Mouse (Mus musculus): Measurements from ENCODE around the gene Pole4.
A peak's percentile ranks its signal among the peaks of the same experiment; 100 is the strongest.

Gene Pole4

DNA sequence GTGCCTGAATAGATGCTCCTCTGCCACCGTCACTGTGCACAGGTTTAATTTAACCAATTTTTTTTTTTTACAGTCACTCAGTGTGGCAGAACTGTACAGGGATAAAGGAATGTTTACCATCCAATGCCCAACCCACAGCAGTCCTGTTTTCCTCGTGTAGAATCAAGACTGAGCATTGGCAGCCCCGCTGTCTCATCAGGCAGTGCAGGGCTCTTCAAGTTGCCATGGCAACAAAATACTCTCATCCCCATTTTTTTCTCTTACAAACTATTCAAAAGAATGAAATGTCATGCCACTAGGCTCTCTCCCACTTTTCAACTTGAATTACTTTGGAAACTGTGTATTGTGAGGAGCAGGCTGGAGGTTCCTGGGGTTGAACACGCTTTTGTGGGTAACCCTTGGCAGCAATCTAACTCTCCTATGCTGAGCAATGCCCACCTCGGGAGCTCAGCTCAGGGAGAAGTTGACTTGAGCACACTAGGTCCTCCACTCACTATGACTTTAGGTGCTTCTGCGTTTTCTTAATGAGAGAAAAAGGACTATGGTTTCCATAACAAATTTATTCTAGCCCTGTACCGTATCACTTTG is 95.7 kb downstream of the Pole4 start:
- DNase-seq = no peak

DNA sequence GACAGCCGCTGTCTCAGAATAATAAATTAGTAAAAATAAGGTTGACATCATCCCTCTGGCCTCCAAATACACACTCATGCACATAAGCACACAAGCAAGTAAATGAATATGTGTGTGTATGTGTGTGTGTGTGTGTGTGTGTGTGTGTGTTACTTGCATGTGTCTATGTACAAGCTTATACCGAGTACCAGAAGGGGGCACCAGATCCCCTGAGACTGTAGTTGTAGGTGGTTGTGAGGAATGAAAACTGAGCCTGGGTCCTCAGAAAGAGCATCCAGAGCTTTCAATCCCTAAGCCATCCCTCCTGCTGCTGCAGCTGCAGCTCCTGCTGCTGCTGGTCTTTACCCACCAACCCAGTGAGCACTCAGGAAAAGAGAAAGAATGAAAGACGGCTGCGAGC is 96.4 kb downstream of the Pole4 start:
- DNase-seq = no peak

GRCm38 (mm10) chr6:82604791-82605190 is 100.4 kb downstream of the Pole4 start:
- no peak for DNase-seq

DNA sequence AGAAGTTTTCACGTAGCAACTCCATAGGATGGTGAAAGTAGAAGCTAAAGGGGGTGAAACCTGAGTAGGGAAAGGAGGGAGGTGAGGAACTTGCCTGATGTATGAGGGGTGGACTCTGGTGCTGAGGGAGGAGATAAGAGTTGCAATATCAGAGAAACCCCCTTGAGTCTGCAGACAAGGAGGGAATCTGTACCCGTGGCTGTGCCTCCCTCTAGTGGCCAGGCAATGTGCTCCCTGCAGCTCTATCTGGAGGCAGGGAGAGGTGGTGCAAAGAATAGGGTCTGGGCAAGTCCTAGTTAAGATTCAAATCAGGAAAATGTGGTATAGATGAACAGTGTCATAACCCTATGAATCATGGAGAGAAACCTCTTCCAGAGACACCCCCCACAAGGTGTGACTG is 101.5 kb downstream of the Pole4 start:
- DNase-seq = peak; percentile 20

- no peak for DNase-seq
Observed at GRCm38 (mm10) chr6:82603228-82603627, 101.9 kb downstream of the Pole4 start.

- no peak for DNase-seq
Observed at GRCm38 (mm10) chr6:82595461-82596090, 109.6 kb downstream of the Pole4 start.

DNA sequence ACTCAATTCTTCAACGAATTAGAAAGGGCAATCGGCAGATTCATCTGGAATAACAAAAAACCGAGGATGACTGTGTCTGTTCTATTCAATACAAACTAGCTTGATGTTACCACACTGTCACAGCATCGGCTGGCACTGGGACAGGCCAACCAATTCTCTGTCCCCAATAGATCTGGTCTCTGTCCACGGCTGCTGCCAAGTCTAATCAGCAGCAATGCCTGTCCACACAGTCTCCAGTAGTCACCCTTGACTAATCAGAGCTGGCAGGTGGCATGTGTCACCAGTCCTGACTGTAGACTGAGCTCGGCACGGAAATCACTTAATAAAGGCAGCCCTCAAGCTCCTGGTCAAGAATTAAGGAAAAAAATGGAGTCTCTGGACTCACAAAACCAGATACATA is 115.8 kb downstream of the Pole4 start:
- no peak for DNase-seq

GRCm38 (mm10) chr6:82585396-82585795 is 119.8 kb downstream of the Pole4 start:
- DNase-seq = no peak

DNA sequence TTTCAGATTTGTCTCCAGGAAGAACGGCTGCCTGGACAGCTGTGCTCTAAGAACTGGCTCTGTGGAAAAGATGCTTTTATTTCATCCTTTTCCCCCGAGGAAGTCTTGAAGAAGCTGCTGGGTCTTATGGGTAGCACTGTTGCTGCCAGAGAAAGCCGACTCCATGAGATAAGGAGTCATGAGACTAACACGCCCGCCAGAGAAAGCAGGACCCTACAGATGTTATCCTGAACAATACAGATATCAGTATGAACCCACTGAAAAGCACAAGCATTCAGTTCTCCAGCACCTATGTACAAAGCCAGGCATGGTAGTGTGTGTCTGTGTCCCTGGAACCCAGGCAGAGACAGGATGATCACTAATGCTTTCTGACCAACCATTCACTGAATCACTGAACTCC is 129.7 kb downstream of the Pole4 start:
- DNase-seq = no peak
